Mouse (Mus musculus): ENCODE data around the gene Tmem265.

Tmem265 gene

GRCm38 (mm10) chr7:127561340-127561858 is at the start of gene Tmem265:
Gene Tmem265 (plus strand): TSS chr7:127561390.
- no peak for DNase-seq

DNA sequence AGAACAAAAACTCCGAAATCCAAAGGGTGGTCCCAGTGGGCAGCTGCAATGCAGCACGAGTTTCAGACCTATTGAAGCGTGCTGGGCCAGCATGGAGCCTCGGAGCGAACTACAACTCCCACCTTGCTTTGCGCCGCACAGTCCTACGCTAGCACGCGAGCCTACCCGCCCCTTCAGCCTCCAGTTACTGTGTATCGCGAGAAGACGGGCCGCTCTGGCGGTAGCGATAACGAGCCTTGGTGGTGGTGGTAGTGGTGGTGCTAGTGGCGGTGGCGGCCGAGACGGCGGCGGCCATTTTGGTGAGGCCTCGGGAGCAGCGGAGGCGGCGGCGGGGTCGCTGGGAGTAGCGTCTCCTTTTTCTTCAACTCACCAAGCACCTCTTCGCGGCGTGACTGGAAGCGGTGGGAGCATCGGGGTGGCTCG is 49.4 kb upstream of the Tmem265 start, which contains the start of gene Srcap:
Gene Srcap (plus strand): TSS at position 176 of the 423 bp plus-strand sequence.
- DNase-seq, result peak; percentile 97 to 98

- peak; percentile 93 to 96 for DNase-seq
Observed at GRCm38 (mm10) chr7:127512231-127513015, 48.8 kb upstream of the Tmem265 start.

- peak in 1 of 2 experiments; percentile 41 for DNase-seq
Observed at GRCm38 (mm10) chr7:127513016-127513390, 48.2 kb upstream of the Tmem265 start.

GRCm38 (mm10) chr7:127513781-127514180 is 47.4 kb upstream of the Tmem265 start:
- no peak for DNase-seq

GRCm38 (mm10) chr7:127515846-127516245 is 45.3 kb upstream of the Tmem265 start:
- DNase-seq, result no peak

DNA sequence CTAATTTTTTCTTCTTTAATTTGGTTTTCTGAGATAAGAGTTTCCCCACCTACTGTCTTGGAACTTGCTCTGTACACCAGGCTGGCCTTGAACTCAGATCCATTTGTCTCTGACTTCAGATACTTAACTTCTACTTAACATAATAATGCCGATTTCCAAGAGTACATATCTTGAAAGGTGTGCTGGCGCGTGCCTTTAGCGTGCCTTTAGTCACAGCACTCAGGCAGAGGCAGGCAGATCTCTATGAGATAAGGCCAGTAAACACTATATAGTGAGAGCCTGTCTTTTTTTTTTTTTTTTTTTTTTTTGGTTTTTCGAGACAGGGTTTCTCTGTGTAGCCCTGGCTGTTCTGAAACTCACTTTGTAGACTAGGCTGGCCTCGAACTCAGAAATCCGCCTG is 44.8 kb upstream of the Tmem265 start:
- no peak for DNase-seq

DNA sequence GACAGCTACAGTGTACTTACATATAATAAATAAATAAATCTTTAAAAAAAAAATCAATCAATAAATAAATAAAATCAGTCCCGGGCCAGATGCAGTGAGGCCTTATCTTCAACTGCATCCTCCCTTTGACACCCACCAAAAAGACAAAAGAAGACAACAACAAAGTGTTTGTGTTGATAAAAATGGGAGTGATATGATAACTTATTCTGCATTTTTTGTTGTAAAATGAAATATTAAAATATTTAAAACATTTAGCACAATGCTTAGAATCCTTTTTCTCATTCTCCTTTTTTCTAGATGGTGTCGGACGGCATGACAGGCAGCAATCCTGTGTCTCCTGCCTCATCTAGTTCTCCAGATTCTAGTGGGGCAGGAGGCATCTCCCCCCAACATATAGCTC is 41.9 kb upstream of the Tmem265 start, which contains the start of gene Gm42715:
Gene Gm42715 (plus strand): TSS at position 301 of the 400 bp plus-strand sequence.
- no peak for DNase-seq

DNA sequence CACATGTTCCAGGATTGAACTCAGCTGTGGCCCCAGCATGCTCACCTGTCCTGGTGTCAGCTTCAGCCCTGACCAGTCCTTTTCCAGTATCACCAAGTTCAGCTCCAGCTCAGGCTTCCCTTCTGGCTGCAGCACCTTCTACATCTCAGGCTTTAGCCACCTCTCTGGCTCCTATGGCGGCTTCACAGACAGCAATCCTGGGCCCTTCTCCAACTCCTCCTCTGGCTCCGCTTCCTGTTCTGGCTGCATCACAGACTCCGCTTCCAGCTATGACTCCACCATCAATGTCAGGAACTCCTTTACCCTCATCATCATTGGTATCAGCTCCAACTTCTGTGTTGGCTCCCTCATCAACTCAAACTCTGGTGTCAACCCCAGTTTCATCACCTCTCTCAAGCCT is 19.5 kb upstream of the Tmem265 start:
- DNase-seq, result no peak

DNA sequence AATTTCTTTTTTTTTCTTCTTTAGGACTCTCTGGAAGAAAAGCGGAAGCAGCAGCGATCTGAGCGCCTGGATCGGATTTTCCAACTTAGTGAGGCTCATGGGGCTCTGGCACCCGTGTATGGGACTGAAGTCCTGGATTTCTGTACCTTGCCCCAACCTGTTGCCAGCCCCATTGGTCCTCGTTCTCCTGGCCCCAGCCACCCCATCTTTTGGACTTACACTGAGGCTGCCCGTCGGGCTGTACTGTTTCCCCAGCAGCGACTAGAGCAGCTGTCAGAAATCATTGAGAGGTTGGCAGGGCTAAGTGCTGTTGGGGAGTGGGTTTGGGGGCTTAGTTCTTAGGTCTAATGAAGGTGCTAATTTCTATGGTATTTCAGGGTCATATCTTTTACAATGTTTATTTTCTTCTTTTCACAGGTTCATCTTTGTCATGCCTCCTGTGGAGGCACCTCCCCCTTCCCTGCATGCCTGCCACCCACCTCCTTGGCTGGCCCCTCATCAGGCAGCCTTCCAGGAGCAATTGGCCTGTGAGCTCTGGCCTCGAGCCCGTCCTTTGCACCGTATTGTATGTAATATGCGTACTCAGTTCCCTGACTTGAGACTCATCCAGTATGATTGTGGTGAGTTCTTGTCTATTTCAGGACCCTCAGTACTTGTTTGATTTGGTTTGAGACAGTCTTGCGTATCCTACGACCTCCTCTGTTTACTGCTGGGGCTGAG is 11.9 kb upstream of the Tmem265 start:
- no peak for DNase-seq

- DNase-seq, result no peak
Observed at GRCm38 (mm10) chr7:127551558-127551957, 9.6 kb upstream of the Tmem265 start.

DNA sequence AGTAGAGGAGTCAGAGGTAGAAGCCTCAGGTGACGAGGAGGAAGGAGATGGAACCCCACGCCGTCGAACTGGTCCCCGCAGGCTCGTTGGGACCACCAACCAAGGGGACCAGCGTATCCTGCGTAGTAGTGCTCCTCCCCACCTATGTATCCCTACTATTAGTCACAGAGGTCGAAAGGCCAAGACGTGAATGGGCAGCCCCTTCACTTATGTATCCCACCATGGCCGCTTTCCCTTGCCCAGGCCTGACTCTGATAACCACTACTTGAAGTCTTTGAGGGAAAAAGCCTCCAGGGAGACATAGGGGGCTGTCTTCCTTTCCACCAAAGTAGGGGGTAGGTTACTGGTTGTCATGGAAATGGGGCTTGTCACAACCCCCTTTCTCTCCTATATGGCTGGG is 610 bp upstream of the Tmem265 start:
- no peak for DNase-seq

GRCm38 (mm10) chr7:127564381-127565150 is 3.4 kb downstream of the Tmem265 start:
- DNase-seq, result peak in 1 of 2 experiments; percentile 33

DNA sequence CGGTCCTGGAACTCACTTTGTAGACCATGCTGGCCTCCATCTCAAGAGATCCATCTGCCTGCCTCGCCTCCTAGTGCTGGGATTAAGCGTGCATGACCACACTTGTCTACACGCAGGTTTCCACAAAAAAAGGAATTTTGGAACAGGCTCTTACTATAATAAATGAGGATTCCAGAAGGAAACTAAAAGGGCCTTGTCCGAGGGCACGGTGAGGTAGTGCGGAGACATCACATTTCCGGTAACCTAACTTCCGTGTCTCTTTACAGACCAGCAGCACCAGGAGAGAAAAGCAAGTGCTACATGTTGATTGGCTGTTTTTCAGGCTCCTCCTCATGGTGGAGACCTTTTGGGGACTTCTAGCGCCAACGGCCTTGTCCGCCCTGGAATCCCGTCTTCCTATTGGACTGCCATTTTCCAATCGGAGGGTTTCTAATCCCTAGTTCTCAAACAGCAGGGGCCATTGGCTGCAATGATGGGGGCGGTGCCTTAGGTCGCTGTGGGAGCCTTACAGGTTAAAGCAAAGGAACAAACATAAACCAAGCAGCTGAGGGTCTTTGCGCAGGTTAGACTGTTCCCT is 11.8 kb downstream of the Tmem265 start, which contains the start of gene Phkg2:
Gene Phkg2 (plus strand): TSS at position 446 of the 577 bp plus-strand sequence.
- peak; percentile 91 to 94 for DNase-seq

- DNase-seq, result peak in 1 of 2 experiments; percentile 22
Observed at GRCm38 (mm10) chr7:127573503-127574008, 12.4 kb downstream of the Tmem265 start.

DNA sequence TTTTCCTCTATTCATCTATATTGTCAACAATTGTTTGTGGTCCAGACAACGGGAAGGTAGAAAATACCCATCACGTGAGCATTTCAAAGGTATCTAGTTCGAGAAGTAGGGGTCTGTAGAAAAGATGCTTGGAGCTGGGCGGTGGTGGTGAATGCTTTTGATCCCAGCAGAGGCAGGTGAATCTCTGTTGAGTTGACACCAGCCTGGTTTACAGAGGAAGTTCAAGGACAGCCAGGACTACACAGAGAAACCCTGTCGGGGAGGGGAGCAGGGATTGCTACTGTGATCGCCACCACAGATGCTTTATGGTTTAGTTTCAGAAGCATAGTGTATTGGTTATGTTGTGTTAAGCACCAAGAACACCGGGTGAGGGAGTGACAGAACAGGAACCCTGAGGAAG is 12.9 kb downstream of the Tmem265 start:
- DNase-seq, result no peak

DNA sequence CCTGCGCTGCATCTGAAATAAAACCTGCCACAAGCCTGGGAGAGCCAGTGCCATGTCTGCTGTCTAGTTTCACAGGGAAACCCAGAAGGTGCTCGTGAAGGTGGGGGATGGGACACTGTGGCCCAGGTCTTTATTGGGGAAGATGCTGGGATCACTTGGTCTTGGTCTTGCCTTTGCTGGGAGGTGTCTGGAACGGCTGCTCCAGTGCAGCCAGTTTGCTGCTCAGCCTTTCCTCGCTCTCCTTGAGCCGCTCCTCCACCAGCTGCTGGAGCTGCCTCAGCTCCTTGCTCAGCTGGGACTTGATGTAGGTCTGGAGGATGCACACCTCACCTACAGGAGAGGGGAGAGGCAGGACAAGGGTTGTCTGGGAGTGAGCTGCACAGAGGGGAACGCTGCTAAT is 22.1 kb downstream of the Tmem265 start:
- DNase-seq, result no peak

DNA sequence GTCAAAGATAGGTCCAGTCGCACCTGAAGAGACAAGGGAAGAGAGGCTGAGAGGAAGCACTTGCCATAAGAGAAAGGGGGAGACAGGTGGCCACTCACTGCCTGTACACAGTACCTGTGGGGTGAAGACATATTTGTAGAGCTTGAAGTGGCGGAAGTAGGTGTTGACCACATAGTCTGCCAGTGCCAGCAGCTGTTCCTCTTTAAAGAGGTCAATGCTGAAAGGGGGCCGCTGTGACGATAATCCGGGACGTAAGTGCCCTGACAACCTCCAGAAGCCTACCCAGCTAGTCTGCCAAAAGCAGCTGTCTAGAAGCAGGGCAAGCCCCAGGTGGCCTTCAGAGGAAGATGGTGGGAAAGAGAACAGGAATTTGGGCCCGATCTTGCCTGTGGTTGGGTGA is 23.8 kb downstream of the Tmem265 start:
- peak; percentile 32 to 55 for DNase-seq

GRCm38 (mm10) chr7:127586149-127586548 is 25.0 kb downstream of the Tmem265 start:
- DNase-seq, result no peak

GRCm38 (mm10) chr7:127587196-127587595 is 26.0 kb downstream of the Tmem265 start:
- peak in 1 of 2 experiments; percentile 15 for DNase-seq

GRCm38 (mm10) chr7:127588011-127588871 is 27.1 kb downstream of the Tmem265 start, which contains the start of the genes Ccdc189 and Rnf40:
Gene Ccdc189 (minus strand): TSS chr7:127588595.
Gene Rnf40 (plus strand): TSS chr7:127588767.
- peak; percentile 94 to 97 for DNase-seq
